Mouse (Mus musculus): ENCODE measurements around the gene Dhx9.
"Not testable (repeated sequence)": the region's sequence is repeated elsewhere in the genome, so short reads cannot be mapped to it uniquely, and the experiment has no call there.

The Dhx9 gene

DNA sequence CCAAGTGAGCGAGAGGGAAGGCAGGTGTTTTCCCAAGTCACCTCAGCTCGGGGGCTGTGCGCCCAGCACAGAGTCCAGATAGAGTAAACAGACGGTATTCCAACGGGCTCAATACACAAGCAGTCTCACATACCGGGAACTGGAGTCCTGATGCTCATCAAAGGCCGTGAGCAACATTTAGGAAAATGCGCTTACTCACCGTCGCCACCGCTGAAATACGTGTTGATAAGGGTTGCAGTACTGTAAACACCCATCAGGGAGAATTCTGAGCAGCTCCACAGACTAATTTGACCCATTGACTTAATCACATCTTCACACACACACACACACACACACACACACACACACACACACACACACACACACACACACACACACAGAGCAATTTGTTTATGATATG, 63.2 kb downstream of the Dhx9 start:
- no peak for DNase-seq (ENCODE audit: low read depth, low spot score)

DNA sequence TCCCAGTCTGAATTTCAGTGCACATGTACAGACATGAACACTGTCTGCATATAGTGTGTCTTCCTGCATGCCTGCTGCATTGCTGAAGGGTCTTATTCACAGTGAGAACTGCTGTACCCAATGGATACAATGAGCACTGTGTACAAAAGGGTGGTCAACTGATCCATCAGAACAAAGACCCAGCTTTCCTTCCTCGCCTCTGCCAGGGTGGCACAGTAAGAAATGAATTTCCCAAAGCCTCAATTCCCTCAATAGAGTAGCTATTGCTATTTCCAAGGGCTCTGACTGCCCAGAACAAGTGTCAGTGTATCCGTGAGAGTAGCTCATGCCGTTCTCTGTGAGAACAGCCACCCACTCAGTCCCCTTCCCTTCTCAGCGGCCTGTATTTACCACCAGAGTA, 69.7 kb downstream of the Dhx9 start:
- not testable (repeated sequence) for DNase-seq (ENCODE audit: low read depth, low spot score)

DNA sequence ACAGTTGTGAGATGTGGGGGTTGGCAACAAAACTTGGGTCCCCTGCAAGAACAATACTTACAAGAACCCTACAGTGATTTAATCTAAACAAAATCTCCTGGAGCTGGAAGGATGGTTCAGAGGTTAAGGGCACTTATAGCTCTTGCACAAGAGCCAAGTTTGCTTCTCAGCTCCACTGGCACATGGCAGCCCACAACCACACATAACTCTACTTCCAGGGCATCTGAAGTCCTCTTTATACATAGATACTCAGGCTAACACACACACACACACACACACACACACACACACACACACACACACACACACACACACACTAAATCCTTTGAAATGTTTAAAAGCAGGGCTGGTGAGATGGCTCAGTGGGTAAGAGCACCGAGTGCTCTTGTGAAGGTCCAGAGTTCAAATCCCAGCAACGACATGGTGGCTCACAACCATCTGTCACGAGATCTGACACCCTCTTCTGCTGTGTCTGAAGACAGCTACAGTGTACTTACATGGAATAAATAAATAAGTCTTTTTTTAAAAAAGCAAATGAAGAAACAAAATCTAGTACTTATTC, 71.1 kb downstream of the Dhx9 start:
- DNase-seq (ENCODE audit: low read depth, low spot score): not testable (repeated sequence)

DNA sequence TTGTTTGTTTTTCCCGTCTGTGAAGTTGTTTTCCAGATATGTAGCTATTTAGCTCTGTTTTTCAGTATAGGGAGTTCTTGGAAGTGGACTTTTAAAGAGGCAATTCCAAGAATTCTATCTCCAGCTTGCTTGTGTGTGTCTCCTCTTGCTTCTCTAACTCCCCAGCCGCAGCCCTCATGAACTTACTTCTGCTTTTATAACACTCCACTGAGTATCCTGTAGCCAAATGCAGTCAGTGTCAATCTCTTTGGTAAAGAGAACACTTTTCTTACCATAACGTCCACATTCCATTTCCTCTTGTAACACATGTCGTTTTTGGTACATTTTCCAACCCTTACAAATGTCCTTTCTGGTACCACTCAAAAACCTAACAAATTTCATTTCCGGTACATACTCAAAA, 71.7 kb downstream of the Dhx9 start:
- not testable (repeated sequence) for DNase-seq (ENCODE audit: low read depth, low spot score)

DNA sequence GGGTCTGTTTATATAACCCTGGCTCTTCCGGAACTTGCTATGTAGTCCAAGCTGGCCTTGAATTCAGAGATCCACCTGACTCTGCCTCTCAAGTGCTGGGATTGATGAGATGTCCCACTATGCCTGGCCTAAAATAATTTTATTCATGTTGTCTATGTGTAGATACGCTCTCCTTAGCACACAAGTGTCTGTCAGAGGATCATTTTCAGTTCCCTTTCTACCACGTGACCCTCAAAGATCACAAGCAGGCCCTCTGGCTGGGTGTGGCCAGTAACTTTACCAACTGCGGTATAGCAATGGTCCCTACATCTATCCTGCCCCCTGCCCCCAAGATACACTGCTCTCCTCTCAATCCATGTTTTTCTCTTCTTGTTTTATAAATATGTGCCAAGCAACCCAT, 72.5 kb downstream of the Dhx9 start:
- DNase-seq (ENCODE audit: low read depth, low spot score): peak; percentile 35

DNA sequence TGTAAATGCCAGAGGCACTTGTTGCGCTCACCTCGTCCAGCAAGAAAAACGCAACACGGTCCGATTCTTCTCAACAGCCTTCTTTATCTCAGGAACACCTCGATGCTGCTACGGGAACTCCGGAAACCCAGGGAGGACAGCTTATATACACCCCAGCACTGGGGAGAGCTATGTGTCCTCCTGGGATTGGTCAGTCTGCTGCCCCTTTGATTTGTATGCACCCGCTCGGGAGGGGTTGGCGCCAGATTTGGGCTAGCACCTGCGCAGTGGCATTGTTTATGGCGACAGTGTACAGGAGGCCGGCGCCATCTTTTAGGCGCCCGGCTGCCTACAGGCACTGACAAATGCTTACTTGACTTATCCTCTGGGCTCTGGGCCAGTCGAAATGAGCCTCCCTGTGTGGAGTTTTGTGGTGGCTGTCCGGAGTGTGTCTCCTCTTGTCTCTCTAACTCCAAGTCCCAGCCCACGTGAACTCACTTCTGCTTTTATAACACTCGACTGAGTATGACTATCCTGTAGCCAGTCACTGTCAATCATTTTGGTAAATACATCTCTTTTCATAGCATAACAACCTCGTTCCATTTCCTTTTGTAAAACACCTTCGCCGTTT, 73.2 kb downstream of the Dhx9 start:
- DNase-seq (ENCODE audit: low read depth, low spot score): peak; percentile 27

DNA sequence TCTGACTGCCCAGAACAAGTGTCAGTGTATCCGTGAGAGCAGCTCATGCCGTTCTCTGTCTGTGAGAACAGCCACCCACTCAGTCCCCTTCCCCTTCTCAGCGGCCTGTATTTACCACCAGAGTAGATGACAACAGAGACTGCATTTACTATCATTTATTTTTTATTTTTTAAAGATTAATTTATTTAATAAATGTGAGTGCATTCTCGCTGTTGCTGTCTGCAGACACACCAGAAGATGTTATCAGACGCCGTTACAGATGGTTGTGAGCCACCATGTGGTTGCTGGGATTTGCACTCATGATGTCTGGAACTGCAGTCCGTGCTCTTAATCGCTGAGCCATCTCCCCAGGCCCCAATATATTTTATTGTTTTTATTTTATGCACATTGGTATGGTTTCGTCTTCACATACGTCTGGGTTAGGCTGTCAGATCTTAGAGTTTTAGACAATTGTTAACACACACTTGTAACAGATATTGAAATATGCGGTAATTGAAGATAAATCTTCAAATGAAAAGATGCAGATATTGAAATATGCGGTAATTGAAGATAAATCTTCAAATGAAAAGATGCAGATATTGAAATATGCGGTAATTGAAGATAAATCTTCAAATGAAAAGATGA, 74.0 kb downstream of the Dhx9 start:
- not testable (repeated sequence) for DNase-seq (ENCODE audit: low read depth, low spot score)

DNA sequence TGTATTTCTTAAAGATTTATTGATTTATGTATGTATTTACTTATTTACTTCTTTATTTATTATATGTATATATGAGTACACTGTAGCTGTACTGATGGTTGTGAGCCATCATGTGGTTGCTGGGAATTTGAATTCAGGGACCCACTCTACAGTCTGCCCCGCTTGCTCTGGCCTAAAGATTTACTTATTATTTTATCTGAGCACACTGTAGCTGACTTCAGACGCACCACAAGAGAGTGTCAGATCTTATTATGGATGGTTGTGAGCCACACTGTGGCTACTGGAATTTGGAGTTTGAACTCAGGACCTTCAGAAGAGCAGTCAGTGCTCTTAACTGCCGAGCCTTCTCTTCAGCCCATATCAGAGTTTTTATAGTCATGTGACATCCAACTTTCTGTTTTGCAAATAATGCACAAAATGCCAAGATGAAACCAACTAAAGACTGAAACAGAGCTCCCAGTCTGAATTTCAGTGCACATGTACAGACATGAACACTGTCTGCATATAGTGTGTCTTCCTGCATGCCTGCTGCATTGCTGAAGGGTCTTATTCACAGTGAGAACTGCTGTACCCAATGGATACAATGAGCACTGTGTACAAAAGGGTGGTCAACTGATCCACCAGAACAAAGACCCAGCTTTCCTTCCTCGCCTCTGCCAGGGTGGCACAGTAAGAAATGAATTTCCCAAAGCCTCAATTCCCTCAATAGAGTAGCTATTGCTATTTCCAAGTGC, 74.6 kb downstream of the Dhx9 start:
- not testable (repeated sequence) for DNase-seq (ENCODE audit: low read depth, low spot score)

DNA sequence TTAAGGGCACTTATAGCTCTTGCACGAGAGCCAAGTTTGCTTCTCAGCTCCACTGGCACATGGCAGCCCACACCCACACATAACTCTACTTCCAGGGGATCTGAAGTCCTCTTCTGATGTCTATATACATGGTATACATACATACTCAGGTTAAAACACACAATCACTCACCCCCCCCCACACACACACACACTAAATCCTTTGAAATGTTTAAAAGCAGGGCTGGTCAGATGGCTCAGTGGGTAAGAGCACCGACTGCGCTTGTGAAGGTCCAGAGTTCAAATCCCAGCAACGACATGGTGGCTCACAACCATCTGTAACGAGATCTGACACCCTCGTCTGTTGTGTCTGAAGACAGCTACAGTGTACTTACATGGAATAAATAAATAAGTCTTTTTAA, 75.7 kb downstream of the Dhx9 start:
- DNase-seq (ENCODE audit: low read depth, low spot score): no peak

DNA sequence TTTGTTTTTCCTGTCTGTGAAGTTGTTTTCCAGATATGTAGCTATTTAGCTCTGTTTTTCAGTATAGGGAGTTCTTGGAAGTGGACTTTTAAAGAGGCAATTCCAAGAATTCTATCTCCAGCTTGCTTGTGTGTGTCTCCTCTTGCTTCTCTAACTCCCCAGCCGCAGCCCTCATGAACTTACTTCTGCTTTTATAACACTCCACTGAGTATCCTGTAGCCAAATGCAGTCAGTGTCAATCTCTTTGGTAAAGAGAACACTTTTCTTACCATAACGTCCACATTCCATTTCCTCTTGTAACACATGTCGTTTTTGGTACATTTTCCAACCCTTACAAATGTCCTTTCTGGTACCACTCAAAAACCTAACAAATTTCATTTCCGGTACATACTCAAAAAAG, 76.5 kb downstream of the Dhx9 start:
- DNase-seq (ENCODE audit: low read depth, low spot score): not testable (repeated sequence)

DNA sequence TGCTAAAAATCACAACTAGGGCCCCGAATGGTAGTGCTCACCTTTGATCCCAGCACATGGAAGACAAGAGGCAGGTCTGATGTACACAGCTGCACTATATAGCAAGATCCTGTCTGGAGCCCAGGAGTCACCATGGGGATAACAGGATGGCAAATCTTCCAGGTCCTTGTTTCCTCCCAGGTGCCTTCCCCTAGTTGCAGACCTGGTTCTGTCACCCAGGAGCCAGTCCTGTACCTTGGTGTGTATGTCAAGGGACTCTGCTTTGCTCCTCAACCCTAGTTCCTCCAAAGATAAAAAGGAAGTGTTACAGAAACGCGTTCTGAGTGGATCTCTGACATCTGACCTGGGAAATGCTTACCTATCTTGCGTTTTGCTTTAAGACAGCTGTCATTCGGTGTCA, 79.2 kb downstream of the Dhx9 start:
- not testable (repeated sequence) for DNase-seq (ENCODE audit: low read depth, low spot score)

DNA sequence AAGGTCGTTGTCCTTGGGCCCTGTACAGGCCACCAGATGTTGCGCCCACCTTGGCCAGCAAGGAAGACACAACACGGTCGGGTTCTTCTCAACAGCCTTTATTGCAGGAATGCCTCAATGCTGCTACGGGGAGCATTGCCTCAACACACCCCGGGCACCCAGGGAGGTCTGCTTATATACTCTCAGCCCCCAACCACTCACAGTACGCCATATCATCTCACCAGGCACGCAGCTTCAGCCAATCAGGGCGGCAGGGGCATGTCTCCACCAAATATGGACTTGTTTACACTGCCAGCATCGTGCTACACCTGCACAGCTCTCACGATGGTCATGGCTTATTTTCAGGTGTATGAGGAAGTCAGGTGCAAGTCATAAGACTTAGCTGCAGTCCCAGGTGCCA, 79.8 kb downstream of the Dhx9 start:
- not testable (repeated sequence) for DNase-seq (ENCODE audit: low read depth, low spot score)

Data from skeletal muscle tissue, adult 2 months (tissue).